ENCODE assay signal across 9 mouse cellular contexts in the genomic region with DNA sequence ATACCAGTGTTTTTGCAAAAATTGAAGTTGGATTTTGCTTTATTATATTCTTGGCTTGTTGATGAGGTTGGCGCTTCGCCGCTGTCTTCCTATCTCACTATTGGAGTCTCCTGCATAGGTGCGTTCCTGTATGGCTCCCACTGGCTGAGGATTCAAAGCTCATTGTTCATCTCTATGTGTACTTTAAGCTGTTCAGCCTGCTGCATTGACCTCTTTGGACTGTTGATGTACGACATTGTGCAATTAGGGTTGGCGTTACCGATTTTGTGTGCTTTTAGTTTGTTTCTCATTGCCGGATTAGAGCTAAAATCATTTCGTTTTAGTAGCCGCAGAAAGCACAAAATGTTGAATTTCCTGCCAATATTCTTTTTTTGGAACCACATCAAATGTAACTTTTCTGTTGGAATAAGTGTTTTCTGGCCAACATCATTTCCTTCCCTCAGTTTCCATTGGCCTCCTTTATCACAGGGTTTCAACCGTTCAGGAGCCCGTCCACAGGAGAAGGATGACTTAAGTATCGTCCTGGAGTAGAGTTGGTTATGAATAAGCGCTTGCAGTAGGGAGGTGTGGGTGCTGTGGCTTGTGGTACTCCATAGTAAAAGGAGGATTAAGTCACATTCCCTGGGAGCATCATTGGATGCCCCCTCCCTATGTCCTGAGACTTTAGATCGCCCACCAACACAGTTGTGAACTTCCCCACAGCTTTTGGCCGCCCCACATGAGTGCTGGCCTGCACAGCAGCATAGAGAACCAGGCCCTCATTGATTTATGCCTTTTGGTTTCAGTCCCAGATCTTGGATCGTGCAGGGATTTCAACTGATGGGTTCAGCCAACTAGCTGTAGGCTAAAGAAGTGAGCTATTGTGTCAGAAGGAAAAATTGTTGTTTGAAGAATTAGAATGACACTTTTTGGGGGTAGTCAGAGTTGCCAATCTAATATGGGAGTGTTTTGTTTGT.
DNase-seq lines count a peak whose midpoint lies in the region; TF ChIP-seq lines count a peak whose summit lies in the region.
"Had no signal": no experiment of that assay in that cellular context is flagged by ENCODE, and none has a peak within 500 bp of the region (broad histone marks: within the 10 kb centered on the region; RNA-seq: fewer than 3 reads in every experiment).

No protein-coding gene starts in this region.

- no peak overlapping the region for H3K4me3 ChIP-seq in left cerebral cortex, adult 2 months
- no peak overlapping the region for H3K4me3 ChIP-seq in brown adipose tissue, adult 24 weeks (ENCODE audit: insufficient read depth, low read depth, low read length)
- no peak overlapping the region for H3K4me3 ChIP-seq in kidney, adult 2 months (ENCODE audit: insufficient read depth, low read depth, low read length)
- H3K4me3 ChIP-seq: neural tube, embryonic 12.5 days had no signal

- H3K4me1 ChIP-seq in brown adipose tissue, adult 24 weeks (ENCODE audit: control insufficient read depth, insufficient read depth, insufficient read length, low read length) = peaks cover 7% of the 10 kb centered on the region; the same call in 1 of the 2 replicates
- H3K4me1 ChIP-seq in kidney, adult 2 months (ENCODE audit: control insufficient read depth, insufficient read depth, low read length) = no peaks in the 10 kb centered on the region; the same call in 1 of the 2 replicates

- H3K27ac ChIP-seq in left cerebral cortex, adult 2 months = peak overlapping the region; percentile 57
- peak overlapping the region; percentile 41; the same call in 1 of the 2 replicates for H3K27ac ChIP-seq in brown adipose tissue, adult 24 weeks (replicated peaks; ENCODE audit: low read depth, low read length)
- no peak overlapping the region for H3K27ac ChIP-seq in kidney, adult 2 months (ENCODE audit: insufficient read depth, low read depth, low read length)
- H3K27ac ChIP-seq: neural tube, embryonic 12.5 days had no signal

- no peak for TF ChIP-seq POLR2A in kidney, adult 2 months (IDR thresholded peaks at IDR 0.05; ENCODE audit: low read depth, low read length)

- no peak for TF ChIP-seq CTCF in left cerebral cortex, adult 2 months (IDR thresholded peaks at IDR 0.05)
- no peak for TF ChIP-seq CTCF in kidney, adult 2 months (conservative IDR thresholded peaks at IDR 0.05; ENCODE audit: insufficient read depth, insufficient read length, low read depth, low read length)

- no peak for DNase-seq in left cerebral cortex, adult 2 months (ENCODE audit: extremely low spot score in 1 of 2, low spot score in 2 of 2)
- no peak for DNase-seq in left cerebral cortex, adult 18-20 months (ENCODE audit: low spot score in 2 of 2)
- peak; percentile 51 for DNase-seq in kidney, adult 2 months
- DNase-seq in lung, postnatal 25 days (ENCODE audit: low spot score) = peak; percentile 31
- no peak for DNase-seq in retina, postnatal 1 day
- no peak for DNase-seq in layer of hippocampus, adult 9-10 months (ENCODE audit: low spot score)
- DNase-seq in spleen, adult 18-20 months = no peak

- WGBS in kidney, adult 2 months = 73% methylated on average over 17 of the region's 17 CpGs

- intact Hi-C loops in left cerebral cortex, adult 2 months (cut with DNase I) = no loop called here

- no peaks in the 10 kb centered on the region for H3K27me3 ChIP-seq in kidney, adult 2 months (replicated peaks; ENCODE audit: control insufficient read depth, insufficient read depth, low read length)
- H3K27me3 ChIP-seq: neural tube, embryonic 12.5 days had no signal

- no peaks in the 10 kb centered on the region for H3K36me3 ChIP-seq in kidney, adult 2 months (ENCODE audit: control insufficient read depth, insufficient read depth, low read length)
- H3K36me3 ChIP-seq: neural tube, embryonic 12.5 days had no signal

Comparison
In these comparisons a context has a peak if more than half of its experiments do, and no peak if none do; other contexts are left out.
1. DNase-seq: peak in kidney, adult 2 months (single experiment) and lung, postnatal 25 days (single experiment); none in left cerebral cortex, adult 2 months (0 of 2), left cerebral cortex, adult 18-20 months (0 of 2), retina, postnatal 1 day (single experiment), layer of hippocampus, adult 9-10 months (single experiment) and spleen, adult 18-20 months (0 of 2).